Mouse (Mus musculus) induced T-regulatory cell, adult 2 months (primary cell): ENCODE measurements around the gene Tmem200a.

Experiments
- DNase-seq: peaks from one replicate; pipeline ENCODE4 v3.0.0-alpha.2; 2012; ENCODE audit warnings: low read depth

Gene Tmem200a

DNA sequence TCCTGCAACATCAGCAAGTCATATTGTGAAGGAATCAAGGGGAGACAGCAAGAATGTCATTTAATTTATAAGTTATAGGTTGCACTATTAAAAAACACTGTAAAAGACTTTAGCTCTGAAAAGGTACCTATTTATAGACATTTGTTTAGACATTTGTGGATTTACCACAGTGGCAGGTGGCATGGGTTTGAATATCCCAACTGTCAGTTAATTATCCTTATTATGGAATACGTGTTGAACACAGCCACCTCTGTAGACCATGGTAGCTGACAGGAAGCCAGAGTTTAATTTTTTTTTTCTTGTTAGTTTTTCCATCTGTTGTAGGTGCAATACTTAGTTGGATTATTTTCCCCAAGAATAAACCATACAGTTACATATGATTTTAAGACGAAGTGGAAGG is 194.3 kb downstream of the Tmem200a start:
- no peak for DNase-seq

DNA sequence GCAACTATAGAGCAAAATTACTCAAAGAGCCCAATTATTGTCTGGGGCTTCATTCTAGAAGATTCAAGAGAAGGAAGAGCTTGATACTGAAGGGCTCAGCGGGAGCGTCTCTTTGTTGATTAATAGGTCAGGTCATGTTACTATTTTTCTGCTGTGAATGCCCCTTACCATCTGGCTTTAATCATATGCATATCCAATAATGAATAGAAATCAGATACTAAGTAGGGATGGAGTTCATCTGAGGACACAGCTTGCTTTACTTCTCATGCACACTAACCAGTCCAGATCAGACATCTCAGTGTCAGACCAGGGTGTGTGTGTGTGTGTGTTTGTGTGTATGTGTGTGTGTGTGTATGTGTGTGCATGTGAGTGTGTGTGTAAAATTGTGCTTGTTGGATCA is 201.1 kb downstream of the Tmem200a start:
- no peak for DNase-seq

DNA sequence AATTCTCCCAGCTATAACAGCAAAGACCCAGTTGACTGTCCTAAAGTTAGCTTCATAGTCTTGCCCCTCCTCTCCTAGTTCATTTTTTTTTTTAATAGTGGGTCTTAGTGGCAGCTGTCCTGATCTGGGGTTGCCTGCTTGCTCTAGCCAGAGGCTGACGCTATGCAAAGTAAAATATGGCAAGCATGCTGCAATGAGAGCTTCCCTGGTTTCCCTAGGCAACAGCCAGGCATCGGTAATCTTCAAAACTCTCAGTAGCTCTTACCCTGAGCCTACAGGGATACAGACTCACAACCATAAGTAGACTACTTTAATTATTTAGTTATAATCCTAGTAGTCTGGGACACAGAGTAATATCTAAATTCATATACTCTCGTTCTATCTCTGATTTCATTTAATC is 202.0 kb downstream of the Tmem200a start:
- DNase-seq, result no peak

DNA sequence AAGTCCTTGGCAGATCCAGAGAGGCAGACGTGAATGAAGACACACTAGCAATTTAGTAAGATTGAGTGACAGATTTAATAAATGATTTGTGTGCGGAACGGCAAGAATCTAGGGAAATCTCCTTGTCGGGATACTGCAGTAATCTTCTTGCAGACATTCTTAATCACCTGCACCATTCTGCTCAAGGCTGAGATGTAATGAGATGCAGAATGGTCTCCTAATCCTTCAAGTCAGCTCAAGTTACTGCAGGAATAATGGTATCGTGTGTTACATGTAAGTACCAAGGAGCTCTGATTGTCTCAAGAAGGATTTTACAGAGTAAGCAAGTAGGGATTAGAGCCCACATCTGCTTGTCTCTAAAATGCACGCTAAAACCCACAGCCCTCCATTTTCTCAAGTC is 210.1 kb downstream of the Tmem200a start:
- DNase-seq, result no peak
